Mouse (Mus musculus) kidney, adult 11 months (tissue): ENCODE data around the gene Hif3a.
A peak's percentile ranks its signal among the peaks of the same experiment; 100 is the strongest.

Experiments used
- DNase-seq: peaks from one replicate; pipeline ENCODE4 v3.0.0; 2022

The Hif3a gene

DNA sequence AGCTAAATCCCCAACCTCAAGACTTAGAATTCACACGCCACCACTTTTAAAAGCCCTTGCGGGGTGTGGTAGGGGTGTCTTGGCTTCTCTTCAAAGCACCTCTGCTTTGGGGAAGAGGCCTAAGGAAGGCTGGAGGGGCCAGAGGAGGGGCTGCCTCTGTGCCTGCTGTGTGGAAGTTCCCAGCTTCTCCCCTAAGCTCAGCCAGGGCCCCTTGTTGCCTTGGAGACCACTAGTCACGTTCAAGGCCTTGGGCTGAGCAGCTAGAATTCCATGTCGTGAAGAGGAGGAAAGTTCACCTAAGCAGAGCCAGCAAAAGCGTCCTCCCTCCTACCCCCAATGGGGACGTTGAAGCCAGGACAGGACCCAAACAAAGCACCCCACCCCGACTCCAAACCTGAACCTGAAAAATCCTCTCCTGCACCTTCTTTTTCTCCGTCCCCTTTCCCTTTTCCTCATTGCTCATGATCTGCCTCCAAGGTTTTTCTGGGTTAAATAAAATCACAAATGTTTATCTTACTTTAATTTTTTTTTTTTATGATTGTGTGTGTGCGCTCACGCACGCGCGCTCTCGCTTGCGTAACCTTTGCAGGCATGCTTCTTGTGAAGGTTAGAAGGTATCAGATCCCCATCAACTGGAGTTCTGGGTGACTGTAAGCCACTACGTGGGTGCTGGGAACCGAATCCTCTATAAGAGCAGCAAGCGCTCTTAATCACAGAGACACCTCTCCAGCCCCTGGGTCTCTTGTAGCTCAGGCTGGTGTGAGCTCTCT lies 70.4 kb downstream of the Hif3a start:
- no peak for DNase-seq

DNA sequence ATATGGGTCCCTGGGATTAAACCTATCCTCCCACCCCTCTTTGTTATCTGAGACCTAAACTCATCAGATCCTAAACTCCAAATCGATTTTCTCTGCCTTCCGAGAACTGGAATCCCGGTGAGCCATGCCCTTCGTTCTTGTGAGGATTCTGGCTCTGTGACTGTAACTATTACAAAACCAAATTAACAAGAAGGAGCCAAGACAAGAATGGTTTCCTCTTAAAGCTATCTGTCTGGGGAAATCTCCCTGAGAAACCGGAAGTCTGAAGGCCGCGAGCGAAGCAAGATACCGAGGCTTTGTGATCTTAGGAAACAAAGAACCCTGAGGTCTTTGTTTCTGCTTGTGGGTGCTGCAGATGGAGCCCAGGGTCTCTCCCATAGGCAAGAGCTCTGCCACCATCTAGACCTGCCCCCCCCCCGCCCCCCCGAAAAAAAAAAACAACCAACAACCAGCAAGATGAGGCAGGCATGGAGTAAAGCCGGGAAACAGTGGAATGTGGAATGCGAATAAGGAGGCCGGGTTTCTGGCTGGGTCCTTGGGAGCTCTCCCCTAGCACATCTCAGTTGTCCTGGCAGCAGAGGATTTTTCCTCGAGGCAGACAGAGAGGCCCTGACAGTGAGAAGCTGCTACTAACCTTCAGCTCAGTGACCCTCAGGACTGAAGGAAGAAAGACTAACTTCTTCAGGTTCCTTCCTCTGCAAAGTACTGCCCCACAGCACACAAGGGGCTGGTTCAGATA lies 72.1 kb downstream of the Hif3a start:
- no peak for DNase-seq

DNA sequence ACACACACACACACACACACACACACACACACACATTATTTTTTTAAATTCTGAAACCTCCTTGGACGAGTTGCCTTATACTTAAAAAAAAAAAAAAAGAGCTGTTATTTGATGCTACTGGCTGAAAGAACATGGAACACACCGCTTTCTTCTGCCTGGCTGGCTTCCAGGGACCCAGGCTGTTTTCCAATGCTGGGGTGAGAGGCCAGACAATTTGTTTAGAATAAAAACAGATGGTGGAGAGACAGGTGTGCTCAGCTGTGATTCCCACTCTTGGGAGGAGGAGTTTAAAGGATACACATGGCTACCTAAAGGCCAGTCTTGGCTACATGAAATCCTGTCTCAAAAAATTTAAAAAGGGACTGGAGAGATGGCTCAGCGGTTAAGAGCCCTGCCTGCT lies 73.8 kb downstream of the Hif3a start:
- DNase-seq: peak; percentile 21

DNA sequence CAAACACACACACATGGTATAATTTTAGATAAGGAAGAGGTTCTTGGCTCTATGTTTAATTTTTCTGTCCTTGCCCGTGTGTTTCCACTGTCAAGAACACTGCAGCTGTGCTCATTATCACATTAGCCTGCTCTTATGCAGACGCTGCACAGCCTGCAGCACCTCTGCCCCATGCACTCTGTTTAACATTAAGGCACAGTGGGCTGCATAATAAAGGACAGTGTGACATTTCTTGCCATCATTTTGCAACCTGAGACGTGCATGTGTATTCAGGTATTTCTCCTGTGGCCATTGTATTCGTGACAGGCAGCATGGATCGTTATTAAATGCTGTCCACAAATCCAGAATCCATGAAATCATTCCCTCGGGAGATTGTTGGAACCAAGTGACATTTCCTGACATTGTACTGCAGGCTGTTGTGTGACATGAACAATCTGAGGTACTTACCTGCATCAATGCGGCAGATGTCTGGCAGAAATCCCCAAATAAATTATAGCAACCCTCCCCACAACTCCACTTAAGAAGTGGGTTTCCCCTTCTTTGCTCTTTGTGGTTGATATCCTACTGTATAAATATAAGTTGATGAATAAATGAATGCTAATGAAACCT lies 74.6 kb downstream of the Hif3a start:
- DNase-seq: no peak

DNA sequence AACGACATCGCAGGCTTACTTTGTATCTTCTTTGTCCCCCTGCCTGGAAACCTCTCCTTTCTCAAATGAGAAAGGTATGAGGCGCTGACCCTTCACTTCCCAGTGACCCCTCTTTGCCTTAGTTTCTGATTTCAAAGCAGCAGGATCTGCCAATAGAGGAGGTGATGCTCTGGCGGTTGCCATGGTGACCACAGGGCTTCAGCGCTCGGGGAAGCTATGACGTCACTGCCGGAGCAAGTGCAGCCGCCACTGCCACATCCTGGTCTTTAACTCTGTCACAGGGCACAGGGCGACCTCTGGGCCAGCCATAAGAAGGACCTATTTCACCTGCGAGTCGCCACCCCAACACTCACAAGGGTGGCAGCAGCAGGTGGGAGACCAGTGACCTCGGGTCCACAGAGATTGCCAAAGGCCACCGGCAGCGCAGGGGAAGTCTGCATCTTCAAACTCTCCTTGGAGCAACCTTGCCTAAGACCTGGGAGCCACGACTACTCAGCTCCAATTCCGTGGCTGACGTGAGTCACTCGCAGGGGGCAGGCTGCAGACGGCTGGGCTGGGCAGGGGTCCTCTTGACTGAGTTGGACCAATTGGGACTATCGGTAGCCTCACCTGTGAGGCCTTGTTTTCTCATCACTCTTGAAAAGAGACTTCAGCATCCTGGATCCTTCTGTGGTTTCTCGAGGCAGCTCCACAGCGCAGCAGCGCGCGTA lies 79.2 kb downstream of the Hif3a start, which contains the start of gene Gm42372:
Gene Gm42372 (plus strand): TSS at position 228 of the 710 bp plus-strand sequence.
- no peak for DNase-seq
